Mouse (Mus musculus) ES-E14 (cell line): ENCODE measurements around the gene Soat2. TPM values are rescaled to one million over a fixed set of nuclear protein-coding genes. Genes with fewer than 3 reads are reported as not detected.
A peak's percentile ranks its signal among the peaks of the same experiment; 100 is the strongest.

Experiments
- DNase-seq: peaks from one replicate; pipeline ENCODE4 v3.0.0-alpha.2; 2013; ENCODE audit warnings: low read depth, low spot score
- H3K27ac ChIP-seq: 2 replicates; pipeline ENCODE4 v1.5.1; 2012; ENCODE audit warnings: low read depth, mild to moderate bottlenecking, low read length, moderate library complexity, mixed read lengths; ENCODE audit not compliant: poor library complexity, insufficient read depth, severe bottlenecking
- H3K36me3 ChIP-seq: 2 replicates; pipeline ENCODE4 v1.6.1; 2012; ENCODE audit warnings: mild to moderate bottlenecking, low read length, moderate library complexity, mixed read lengths; ENCODE audit not compliant: control insufficient read depth, poor library complexity, insufficient read depth, severe bottlenecking
- H3K4me1 ChIP-seq, 2 experiments: fragments of 150-350 bp in 1 of 2; sonication (generic) in 1 of 2; 2 replicates each; pipeline ENCODE4 v1.6.1; 2012; ENCODE audit warnings: low read length in 2 of 2, mild to moderate bottlenecking in 1 of 2, mixed read lengths in 1 of 2; ENCODE audit not compliant: control insufficient read depth in 2 of 2, insufficient read depth in 2 of 2, poor library complexity in 1 of 2
- H3K4me3 ChIP-seq, 2 experiments: fragments of 150-350 bp in 1 of 2; sonication (generic) in 1 of 2; 2 replicates each; pipeline ENCODE4 v1.5.1; 2012; ENCODE audit warnings: low read length in 2 of 2, low read depth in 1 of 2, mild to moderate bottlenecking in 1 of 2, mixed read lengths in 1 of 2; ENCODE audit not compliant: insufficient read depth in 1 of 2, poor library complexity in 1 of 2, severe bottlenecking in 1 of 2
- H3K9ac ChIP-seq: 2 replicates; pipeline ENCODE4 v1.6.1; 2012; ENCODE audit warnings: low read depth, mild to moderate bottlenecking, low read length, mixed read lengths; ENCODE audit not compliant: poor library complexity, insufficient read depth, severe bottlenecking
- H3K9me3 ChIP-seq: fragments of 150-350 bp; sonication (generic); 2 replicates; pipeline ENCODE4 v1.6.1; 2012; ENCODE audit warnings: low read depth, mild to moderate bottlenecking, low read length; ENCODE audit not compliant: control insufficient read depth, insufficient read depth
- CHD2 ChIP-seq: IDR thresholded peaks from 2 replicates; pipeline ENCODE4 v1.6.1; 2014; ENCODE audit warnings: mild to moderate bottlenecking, low read depth, low read length, inconsistent platforms
- HCFC1 ChIP-seq: IDR thresholded peaks from 2 replicates; pipeline ENCODE4 v1.6.1; 2012; ENCODE audit warnings: low read length, inconsistent platforms, borderline replicate concordance; ENCODE audit not compliant: insufficient read depth
- MAFK ChIP-seq: IDR thresholded peaks from 2 replicates; pipeline ENCODE4 v1.6.1; 2014; ENCODE audit warnings: mild to moderate bottlenecking, low read depth, low read length, inconsistent platforms; ENCODE audit not compliant: insufficient read depth
- ZC3H11A ChIP-seq: IDR thresholded peaks from 2 replicates; pipeline ENCODE4 v1.6.1; 2012; ENCODE audit warnings: low read depth, mild to moderate bottlenecking, inconsistent platforms, low read length, borderline replicate concordance
- ZNF384 ChIP-seq: IDR thresholded peaks from 2 replicates; pipeline ENCODE4 v1.6.1; 2012; ENCODE audit warnings: low read depth, low read length, inconsistent platforms
- in situ Hi-C, 2 experiments: fragments of 600-800 bp; cut with MboI; formaldehyde crosslinking; loops; one replicate each; pipeline ENCODE4 v1.15.1; 2025; ENCODE audit warnings: low sequenced_read_pairs in 2 of 2, inconsistent platforms in 1 of 2; ENCODE audit not compliant: unreplicated experiment in 2 of 2
- total RNA-seq: library from RNA; depleted of rRNA; stranded (reverse); fragments of 300-350 nt; gene quantifications from 2 replicates; pipeline ENCODE4 v1.2.3, GENCODE M21; 2012

The Soat2 gene
- total RNA-seq, 1 experiment, result 5.3 TPM

DNA sequence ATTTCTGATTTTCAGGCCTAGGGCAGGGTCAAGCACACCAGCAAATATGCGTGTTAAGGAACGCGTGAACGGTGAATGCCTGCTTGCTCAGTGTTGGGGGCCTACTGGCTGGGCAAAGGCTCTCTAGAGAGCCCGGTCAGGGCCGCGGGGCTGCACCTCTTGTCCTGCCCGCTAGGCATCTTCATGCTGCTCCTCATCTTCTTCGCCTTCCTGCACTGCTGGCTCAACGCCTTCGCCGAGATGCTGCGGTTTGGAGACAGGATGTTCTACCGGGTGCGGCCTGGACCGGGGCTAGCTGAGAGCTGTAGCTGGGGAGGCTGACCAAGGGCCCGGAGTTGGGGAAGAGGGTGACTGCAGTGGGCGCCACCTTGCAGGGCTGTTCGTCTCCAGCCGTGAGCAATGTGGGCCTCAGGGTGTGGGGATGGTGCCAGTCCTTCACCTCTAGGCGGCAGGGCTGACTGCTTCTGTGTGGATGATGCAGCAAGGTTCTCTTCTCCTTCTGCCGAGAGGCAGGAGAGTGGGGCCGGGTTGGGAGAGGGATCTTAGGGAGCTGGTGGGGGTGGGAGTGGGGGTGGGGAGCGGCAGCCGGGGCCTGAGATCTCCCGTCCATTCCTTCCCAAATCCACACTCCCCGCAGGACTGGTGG lies 10.2 kb downstream of the Soat2 start:
- in situ Hi-C loops, result no loop called here
- Histone ChIP-seq H3K27ac (no peak overlapping the region), H3K4me3 (peak overlapping the region; percentile 47 to 58), H3K4me1 (peaks cover 6 to 35% of the 10 kb centered on the region in 2 experiments; a peak in 2 of 4 replicates), H3K36me3 (no peaks in the 10 kb centered on the region), H3K9me3 (no peaks in the 10 kb centered on the region), H3K9ac (peak overlapping the region; percentile 51)
- TF ChIP-seq ZNF384 (no peak), MAFK (no peak), HCFC1 (no peak), CHD2 (no peak), ZC3H11A (no peak)
- DNase-seq, result peak; percentile 25

DNA sequence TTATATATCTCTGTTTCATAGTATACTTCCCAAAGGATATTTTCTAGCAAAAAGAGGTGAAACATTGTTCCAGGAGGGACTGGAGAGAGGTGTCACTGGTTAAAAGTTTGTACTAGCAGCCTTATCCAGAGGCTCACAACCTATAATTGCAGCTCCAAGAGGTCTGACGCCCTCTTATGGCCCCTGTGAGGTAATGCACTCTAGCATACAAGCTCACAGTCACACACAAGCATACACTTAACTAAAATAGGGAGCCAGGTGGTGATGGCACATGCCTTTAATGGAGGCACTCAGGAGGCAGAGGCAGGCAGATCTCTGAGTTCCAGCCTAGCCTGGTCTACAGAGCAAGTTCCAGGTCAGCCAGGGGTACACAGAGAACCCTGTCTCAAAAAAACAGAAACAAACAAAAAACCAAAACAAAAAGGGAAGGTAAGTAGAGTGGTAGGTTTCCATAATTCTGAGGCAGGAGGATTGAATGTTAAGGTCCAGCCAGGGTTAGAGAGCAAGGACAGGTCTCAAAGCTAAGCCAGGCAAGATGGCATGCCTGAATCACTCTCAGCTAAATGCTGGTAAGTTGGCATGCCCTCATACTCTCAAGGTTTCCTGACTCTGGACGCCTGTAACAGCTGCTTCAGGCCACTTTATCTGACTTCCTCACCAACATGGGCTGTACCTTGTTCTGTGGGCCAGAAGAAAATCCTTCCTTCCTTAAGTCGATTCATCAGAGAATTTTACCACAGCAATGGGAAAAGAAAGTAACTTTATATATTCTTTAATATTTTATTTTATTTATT lies 13.8 kb downstream of the Soat2 start:
- Histone ChIP-seq H3K9me3 (no peaks in the 10 kb centered on the region), H3K36me3 (no peaks in the 10 kb centered on the region), H3K27ac (no peak overlapping the region), H3K9ac (no peak overlapping the region), H3K4me3 (no peak overlapping the region), H3K4me1 (peaks cover 4 to 15% of the 10 kb centered on the region in 2 experiments; a peak in 2 of 4 replicates)
- in situ Hi-C loops, result no loop called here
- TF ChIP-seq ZNF384 (no peak), ZC3H11A (no peak), MAFK (no peak), HCFC1 (no peak), CHD2 (no peak)
- DNase-seq, result no peak

DNA sequence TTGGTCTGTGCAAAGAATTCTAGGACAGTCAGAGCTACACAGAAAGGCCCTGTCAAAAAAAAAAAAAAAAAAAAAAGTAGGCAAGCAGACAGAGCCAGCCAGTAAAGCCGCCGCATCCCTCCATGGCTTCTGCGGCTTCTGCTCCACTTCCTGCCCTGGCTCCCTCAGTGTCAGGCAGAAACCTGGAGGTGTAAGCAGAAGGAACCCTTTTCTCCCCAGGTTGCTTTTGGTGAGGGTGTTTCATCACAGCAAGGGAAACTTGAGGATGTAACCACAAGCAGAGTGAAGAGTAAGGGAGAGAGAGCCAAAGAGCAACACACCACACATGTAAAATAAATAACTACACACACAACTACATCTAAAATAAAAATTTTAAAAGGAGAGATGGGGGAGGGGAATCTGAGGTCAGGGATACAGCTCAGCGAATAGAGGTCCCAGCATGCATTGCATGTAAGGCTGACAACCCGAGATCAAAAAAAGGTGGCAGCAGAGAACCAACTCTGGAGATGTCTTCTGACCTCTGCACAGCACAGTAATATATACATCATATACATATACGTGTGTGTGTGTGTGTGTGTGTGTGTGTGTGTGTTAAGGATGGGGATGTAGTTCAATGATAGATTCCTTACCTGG lies 15.3 kb downstream of the Soat2 start:
- Histone ChIP-seq H3K4me3 (no peak overlapping the region), H3K4me1 (peaks cover 4 to 13% of the 10 kb centered on the region in 2 experiments; a peak in 2 of 4 replicates), H3K9me3 (no peaks in the 10 kb centered on the region), H3K9ac (no peak overlapping the region), H3K27ac (no peak overlapping the region), H3K36me3 (0 out of 2 replicates have a peak, but pooled peaks cover 1% of the 10 kb centered on the region)
- in situ Hi-C loops, result no loop called here
- no peak for DNase-seq
- TF ChIP-seq ZNF384 (no peak), HCFC1 (no peak), ZC3H11A (no peak), MAFK (no peak), CHD2 (no peak)

DNA sequence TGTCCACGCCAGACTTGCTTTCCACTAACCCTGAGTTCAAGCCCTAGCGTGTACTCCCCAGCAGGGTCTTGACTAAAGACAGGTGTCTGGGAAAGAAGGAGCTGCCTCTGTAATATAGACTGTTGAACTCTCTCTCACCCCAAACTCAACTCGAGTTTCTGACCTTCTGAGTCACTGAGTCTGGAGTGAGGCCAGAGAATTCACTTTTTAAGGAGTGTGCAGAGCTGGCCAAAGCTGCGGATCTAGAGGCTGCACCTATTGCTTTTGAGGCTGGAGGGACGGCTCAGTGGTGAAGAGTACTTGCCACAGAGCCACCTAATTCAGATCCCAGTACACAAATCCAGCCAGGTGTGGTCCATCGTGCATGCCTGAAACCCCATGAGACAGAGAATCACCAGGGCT lies 17.3 kb downstream of the Soat2 start:
- Histone ChIP-seq H3K36me3 (0 out of 2 replicates have a peak, but pooled peaks cover 1% of the 10 kb centered on the region), H3K9me3 (no peaks in the 10 kb centered on the region), H3K4me1 (no peaks in the 10 kb centered on the region), H3K4me3 (no peak overlapping the region), H3K27ac (no peak overlapping the region; the same call in 1 of the 2 replicates), H3K9ac (no peak overlapping the region)
- DNase-seq, result no peak
- in situ Hi-C loops, result no loop called here
- TF ChIP-seq ZC3H11A, result no peak
- no peak for TF ChIP-seq HCFC1
- no peak for TF ChIP-seq MAFK
- no peak for TF ChIP-seq CHD2
- TF ChIP-seq ZNF384, result no peak
